Mouse (Mus musculus) adrenal gland, adult 2 months (tissue): ENCODE measurements around the gene Hivep1. TPM values are rescaled to one million over a fixed set of nuclear protein-coding genes. Genes with fewer than 3 reads are reported as not detected.

Source experiments
- DNase-seq: peaks from one replicate; pipeline ENCODE4 v3.0.0; 2021
- polyA plus RNA-seq: library from polyadenylated mRNA; depleted of rRNA; stranded (reverse); fragments of >200 nt; gene quantifications from 2 replicates; pipeline ENCODE4 v1.2.3, GENCODE M21; 2012
- total RNA-seq, 2 experiments: library from RNA; stranded (reverse); gene quantifications; 2 replicates each; pipeline ENCODE4 v1.2.3; 2021

Hivep1 gene
- total and polyA plus RNA-seq, 3 experiments: 21.8 to 34.4 (median 25.7) TPM

DNA sequence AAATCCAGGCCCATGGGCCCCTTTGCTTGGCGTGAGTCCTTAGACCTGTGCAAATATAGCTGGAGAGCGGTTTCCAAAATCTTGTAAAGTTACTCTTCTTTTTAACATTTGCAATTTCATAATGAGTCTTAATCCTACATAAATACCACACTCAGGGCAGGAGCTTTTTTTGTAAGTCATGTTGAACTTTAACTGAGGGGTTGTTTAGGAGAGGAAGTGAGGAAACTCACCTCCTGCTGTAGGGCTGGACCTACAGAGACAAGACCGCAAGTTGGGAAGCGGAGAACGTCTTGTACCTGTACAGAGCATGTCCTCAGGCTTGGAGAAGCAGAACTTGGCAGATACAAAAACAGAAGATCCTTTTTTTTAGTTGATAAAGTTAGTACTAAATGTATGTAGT lies 23.7 kb downstream of the Hivep1 start:
- DNase-seq: no peak

- no peak for DNase-seq
Measured at GRCm38 (mm10) chr13:42076751-42077302, 25.0 kb downstream of the Hivep1 start.

DNA sequence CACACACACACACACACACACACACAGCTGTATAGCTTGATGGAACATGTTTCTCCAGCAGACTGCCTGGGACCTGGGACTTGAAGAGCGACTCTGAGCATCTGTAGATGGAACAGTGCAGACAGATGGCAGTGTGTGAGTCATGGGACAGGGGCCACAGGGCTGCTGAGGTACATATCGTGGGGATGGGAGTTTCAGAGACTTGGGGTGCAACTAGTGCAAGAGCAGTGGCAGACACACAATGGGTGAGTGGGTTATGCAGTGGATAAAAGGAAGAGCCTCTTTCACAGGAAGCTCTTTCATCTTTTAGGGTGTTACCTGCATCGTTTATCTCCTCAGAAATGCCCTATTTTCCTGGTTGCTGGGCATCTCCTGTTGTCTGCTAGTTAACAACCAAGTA lies 25.8 kb downstream of the Hivep1 start:
- DNase-seq: no peak

DNA sequence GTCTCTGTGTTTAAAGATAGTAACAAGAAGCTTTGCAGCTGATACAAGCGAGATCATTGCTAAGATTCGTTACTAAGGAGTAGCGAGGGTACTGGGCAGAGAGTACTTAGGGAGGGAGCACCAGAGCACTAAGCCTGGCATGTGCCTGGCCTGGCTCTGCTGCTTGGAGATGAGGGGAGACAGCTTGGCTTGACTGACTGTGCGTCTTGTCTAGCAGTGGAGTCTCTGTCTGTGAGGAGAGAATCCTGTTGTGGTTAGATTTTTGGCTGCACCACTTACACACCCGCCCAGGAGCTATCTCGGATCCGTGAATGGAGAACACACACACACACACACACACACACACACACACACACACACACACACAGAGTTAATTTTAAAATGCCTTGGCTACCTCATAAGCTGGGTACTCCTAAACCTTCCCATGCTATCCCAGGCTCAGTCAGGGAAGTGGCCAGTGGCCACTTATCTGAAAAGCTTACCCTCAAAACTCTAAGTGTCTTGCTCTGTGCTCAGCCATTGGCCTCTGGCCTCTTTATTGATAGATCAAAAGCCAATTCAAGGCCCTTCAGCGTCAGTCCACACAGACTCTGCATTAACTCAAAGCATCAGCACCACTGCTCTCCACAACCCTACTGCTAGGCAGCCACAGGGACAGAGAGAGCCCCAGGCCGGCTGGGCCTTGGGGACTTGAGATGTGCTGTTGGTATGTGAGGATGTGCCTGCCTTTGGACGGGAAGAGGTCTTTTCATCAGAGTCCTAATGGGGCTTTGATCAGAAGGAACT lies 28.5 kb downstream of the Hivep1 start:
- DNase-seq: peak; percentile 24

GRCm38 (mm10) chr13:42088339-42088738 lies 36.5 kb downstream of the Hivep1 start:
- no peak for DNase-seq

DNA sequence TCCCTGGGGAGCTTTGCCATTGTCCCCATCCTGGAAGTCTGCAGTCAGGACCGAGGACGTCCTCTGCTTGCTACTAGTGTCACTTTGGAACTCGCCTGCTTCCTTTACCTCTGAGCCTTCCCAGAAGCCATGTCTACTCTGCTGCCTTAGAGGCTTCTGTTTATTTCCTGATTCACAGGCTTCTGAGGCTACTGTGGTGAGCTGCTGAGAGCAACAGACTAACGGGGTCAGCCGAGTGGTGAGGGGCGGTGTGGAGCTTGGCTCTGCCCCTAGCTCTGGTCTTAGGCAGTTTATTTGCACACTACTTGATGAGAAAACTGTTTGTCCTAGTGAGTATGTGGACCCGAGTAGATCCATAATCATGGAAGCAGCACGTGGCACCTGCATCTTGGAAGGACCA lies 37.2 kb downstream of the Hivep1 start:
- no peak for DNase-seq

DNA sequence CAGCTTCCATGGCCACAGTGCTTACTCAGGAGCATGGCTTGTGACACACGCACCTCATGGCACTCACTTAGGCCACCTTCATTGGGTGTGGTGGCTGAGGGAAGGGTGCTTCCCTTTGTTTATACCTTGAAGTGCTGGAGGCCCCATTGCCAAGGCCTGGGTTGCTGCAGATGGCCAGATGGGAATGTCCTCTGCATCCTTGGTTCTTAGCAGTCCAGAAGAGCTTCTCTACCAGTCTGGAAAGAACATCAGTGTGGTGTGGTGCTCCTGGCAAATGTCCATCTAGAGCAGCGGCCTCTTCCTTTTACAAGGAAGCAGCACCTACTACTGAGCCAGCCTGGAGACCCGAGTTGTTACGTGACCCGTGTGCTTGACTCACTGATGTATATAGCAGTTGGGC lies 38.9 kb downstream of the Hivep1 start:
- no peak for DNase-seq

GRCm38 (mm10) chr13:42092392-42093139 lies 40.7 kb downstream of the Hivep1 start:
- no peak for DNase-seq

- DNase-seq: no peak
Measured at GRCm38 (mm10) chr13:42093268-42094042, 41.6 kb downstream of the Hivep1 start.

DNA sequence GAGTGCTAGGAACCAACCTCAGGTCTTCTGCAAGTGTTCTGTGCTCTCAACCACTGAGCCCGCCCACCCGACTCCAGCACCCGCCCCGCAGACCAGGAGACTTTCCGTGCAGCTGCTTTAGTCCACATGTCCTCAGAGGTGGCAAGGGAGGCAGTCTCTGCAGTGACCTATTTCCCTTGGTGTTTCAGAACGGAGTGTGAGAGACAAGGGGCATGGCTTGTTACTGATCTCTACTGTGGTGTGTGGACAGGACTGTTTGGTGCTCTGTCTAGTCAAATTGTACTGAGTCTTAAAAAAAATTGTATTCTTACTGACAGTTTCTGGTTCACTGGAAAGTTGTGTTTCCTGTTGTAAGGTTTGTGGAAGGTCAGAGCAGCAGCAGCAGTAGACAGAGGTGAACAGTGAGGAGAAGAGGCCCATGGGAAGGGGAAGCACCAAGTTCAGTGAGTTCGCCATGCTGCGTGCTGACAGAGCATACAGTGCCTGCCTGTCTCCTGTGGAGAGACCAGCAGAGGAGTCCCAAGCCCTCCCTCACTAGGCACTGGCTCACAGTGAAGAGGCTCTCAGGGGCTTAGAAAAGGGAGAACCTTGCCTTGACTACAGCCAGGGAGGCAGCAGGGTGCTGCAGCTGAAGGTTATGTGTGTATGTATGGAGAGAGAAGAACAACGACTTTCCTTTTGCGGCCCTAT lies 44.1 kb downstream of the Hivep1 start:
- no peak for DNase-seq

DNA sequence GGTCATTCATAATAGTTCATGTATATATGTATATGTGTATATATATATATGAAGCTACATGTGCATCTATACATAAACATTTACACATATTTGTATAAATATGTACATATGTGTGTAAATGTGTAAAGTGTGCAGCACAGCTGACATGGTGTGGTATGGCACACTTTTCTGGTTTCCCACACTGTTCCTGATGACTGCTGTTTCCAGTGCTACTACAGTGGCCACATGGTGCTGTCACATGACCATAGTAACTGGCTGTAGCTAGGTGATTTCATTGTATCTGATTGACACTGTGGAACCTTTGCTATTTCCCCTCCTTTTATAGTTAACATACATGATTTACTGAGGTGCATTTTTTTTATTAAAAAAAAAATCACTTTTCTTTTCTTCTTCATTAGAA lies 45.3 kb downstream of the Hivep1 start:
- DNase-seq: no peak

DNA sequence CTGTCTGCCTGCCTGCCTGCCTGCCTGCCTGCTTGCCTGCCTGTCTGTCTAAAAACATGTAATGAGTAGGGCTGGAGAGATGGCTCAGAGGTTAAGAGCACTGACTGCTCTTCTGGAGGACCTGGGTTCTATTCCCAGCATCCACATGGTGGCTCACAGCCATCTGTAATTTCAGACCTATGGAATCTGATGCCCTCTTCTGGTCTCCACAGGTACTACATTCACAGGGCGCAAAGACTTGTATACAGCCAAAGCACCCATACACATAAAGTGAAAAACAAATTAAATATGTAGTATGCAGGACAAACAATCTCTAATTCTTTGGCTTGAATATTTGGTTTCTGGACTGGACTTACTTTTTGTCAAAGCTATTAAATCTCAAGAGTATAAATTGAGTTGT lies 46.7 kb downstream of the Hivep1 start:
- DNase-seq: no peak

GRCm38 (mm10) chr13:42099523-42099922 lies 47.7 kb downstream of the Hivep1 start:
- DNase-seq: no peak

- DNase-seq: peak; percentile 16
Measured at GRCm38 (mm10) chr13:42101440-42102190, 49.8 kb downstream of the Hivep1 start.

DNA sequence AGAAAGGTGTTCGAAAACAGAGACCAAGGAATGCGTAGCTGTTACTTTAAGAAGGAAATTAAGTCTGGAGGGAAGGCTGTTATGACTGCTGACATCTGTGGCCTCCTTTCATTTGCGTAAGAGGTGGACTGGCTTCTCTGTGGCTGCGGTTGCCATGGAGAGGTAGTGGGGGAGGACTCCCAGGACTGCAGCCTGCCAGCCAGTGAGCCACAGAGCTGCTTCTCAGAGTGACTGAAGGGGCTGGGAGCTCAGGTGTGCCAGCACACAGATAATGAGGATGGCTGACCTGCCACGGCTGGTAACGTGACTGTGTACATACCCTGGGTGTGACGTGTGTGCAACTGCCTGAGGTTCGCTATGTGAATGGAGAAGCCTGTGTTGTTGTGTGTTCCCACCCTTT lies 51.2 kb downstream of the Hivep1 start:
- DNase-seq: peak; percentile 81

DNA sequence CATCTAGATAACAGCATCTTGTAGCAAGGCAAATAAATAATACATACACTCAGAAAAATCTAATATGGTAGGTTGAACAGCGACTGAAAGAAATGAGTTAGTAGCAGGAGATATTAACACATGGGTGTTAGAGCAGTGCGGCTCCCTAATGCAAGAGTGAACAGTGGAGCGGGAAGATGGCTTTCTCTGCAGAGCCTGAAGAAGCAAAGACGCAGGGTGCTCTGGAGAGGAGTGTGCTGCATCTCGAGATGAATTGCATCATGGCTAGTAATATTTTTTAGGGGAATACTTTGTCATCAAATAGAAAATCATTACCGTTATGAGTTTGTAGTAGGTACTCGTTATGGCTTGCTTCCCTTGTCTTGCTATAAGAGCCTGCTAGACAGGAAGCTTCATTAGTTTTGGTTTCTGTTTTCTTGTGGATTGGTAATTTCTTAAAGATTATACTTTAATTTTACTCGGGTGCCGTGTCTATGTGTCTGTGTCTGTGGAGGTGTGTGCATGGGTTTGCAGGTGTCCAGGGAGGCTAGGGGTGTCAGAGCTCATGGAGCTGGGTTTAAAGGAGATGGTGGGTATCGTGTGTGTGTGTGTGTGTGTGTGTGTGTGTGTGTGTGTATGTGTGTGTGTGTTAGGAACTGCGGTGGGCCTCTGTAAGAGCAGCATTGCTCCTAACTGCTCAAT lies 51.8 kb downstream of the Hivep1 start:
- DNase-seq: no peak

GRCm38 (mm10) chr13:42104371-42104770 lies 52.5 kb downstream of the Hivep1 start:
- DNase-seq: no peak

GRCm38 (mm10) chr13:42108483-42109215 lies 56.8 kb downstream of the Hivep1 start:
- peak; percentile 24 for DNase-seq

DNA sequence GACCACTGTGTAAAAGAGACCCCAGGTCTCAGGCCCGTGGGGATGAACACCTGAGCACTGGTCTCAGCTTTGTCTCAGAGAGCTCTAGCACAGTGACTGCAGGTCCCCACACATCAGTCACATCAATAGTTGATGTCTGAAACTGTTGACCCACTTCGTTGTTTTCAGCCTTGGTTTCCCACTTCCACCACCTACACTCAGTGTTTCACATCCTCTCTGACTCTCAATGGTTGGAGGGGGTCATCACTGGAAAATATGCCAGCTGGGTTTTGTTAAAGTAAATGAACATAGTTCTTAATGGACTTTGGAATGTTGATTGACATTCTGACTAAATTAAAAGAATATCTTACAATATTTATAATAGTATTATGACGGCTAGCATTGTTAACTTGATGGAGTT lies 58.6 kb downstream of the Hivep1 start:
- no peak for DNase-seq

DNA sequence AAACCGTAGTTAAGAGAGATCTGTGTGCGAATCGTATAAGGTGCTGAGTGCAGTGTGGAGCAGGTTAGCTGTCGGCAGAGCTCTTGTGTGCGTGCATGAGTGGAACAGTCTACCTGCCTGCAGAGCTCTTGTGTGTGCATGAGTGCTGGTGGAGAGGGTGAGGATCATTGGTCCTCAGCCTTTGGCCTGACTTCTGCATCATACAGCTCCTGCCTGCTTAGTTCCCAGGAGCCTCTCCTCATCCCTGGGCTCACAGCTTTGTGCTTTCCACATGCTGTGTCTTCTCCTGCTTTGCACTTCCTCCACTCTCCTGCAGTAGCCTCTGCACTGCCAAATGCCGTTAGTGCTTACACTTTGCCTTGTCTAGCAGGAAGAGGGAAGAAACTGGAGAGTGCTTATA lies 60.2 kb downstream of the Hivep1 start:
- no peak for DNase-seq
